Mouse (Mus musculus) stomach, embryonic 15.5 days (tissue): ENCODE results near the gene Kcnip1. TPM values are rescaled to one million over a fixed set of nuclear protein-coding genes. Genes with fewer than 3 reads are reported as not detected.
A peak's percentile ranks its signal among the peaks of the same experiment; 100 is the strongest.

ENCODE experiments used
- ATAC-seq: fragments of 200-750 bp; cut with Nextera tagmentation; 2 replicates; pipeline ENCODE4 v1.8.0; 2017; ENCODE audit warnings: low read depth, moderate number of reproducible peaks, moderate TSS enrichment; ENCODE audit not compliant: insufficient read depth, low FRiP score
- H3K27ac ChIP-seq: fragments of 300-500 bp; sonication (generic); 2 replicates; pipeline ENCODE4 v1.5.1; 2015; ENCODE audit warnings: mild to moderate bottlenecking, inconsistent platforms
- H3K27me3 ChIP-seq: fragments of 300-500 bp; sonication (generic); replicated peaks from 2 replicates; pipeline ENCODE4 v1.6.1; 2015; ENCODE audit warnings: inconsistent platforms
- H3K36me3 ChIP-seq: fragments of 300-500 bp; sonication (generic); 2 replicates; pipeline ENCODE4 v1.6.1; 2015; ENCODE audit warnings: inconsistent platforms
- H3K4me1 ChIP-seq: fragments of 300-500 bp; sonication (generic); 2 replicates; pipeline ENCODE4 v1.6.1; 2015; ENCODE audit warnings: inconsistent platforms
- H3K4me2 ChIP-seq: fragments of 300-500 bp; sonication (generic); 2 replicates; pipeline ENCODE4 v1.6.1; 2015; ENCODE audit warnings: mild to moderate bottlenecking, inconsistent platforms
- H3K4me3 ChIP-seq: fragments of 300-500 bp; sonication (generic); replicated peaks from 2 replicates; pipeline ENCODE4 v1.5.1; 2015; ENCODE audit warnings: inconsistent platforms
- H3K9ac ChIP-seq: fragments of 300-500 bp; sonication (generic); 2 replicates; pipeline ENCODE4 v1.6.1; 2015; ENCODE audit warnings: inconsistent platforms
- H3K9me3 ChIP-seq: fragments of 300-500 bp; sonication (generic); 2 replicates; pipeline ENCODE4 v1.6.1; 2016; ENCODE audit warnings: inconsistent platforms
- WGBS: fragments of 180-500 bp; shearing (Covaris S2); methylation state at CpG from one replicate; pipeline ENCODE4 v1.1.7; 2015; 5-methylcytosine and 5-hydroxymethylcytosine counted together
- polyA plus RNA-seq: library from polyadenylated mRNA; unstranded; fragments of >200 nt; fragmentation: Nextera tagmentation; extraction: Ambion mirVana; gene quantifications from 2 replicates; pipeline ENCODE4 v1.2.1, GENCODE M21; 2015

Gene Kcnip1
- polyA plus RNA-seq: 11.8 and 12.1 TPM in 2 replicates

- H3K36me3 ChIP-seq: no peaks in the 10 kb centered on the region
- ATAC-seq: no peak; the same call in 1 of the 2 replicates
- no peak within 1 kb of the TSS; the same call in 1 of the 2 replicates for H3K4me3 ChIP-seq
- H3K9ac ChIP-seq: no peak within 1 kb of the TSS
- no peaks in the 10 kb centered on the region for H3K27me3 ChIP-seq
- H3K27ac ChIP-seq: no peak within 1 kb of the TSS
- 12% methylated on average over 12 of the region's 12 CpGs for WGBS
- H3K4me1 ChIP-seq: 0 out of 2 replicates have a peak, but pooled peaks cover 2% of the 10 kb centered on the region
- peak within 1 kb of the TSS; percentile 38 for H3K4me2 ChIP-seq
- no peaks in the 10 kb centered on the region for H3K9me3 ChIP-seq
Measured at GRCm38 (mm10) chr11:33992938-33993337, at the start of gene Kcnip1. Gene Kcnip1, minus strand, starts transcription at chr11:33993152.

DNA sequence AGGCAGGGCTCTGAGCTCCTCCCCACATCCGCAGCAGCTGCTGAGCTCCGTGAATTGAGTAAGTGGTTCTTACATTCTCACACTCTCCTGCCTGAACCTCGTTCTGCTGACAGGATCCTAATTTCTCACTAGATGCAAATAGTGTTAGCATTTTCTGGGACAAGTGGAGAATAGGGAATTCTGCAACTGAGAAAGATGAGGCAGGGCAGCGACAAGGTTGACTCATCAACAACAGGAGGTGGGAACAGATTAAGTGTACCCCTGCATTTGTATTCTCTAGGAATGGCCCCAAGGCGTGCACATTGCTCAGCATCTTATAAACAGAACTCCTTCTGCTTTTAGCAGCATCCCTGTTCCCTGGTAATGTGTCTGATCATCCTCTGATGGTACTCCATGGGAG lies 47.1 kb upstream of the Kcnip1 start:
- H3K27me3 ChIP-seq: no peaks in the 10 kb centered on the region
- no peaks in the 10 kb centered on the region for H3K9me3 ChIP-seq
- H3K27ac ChIP-seq: no peak overlapping the region
- no peak overlapping the region for H3K4me2 ChIP-seq
- no peak overlapping the region for H3K4me3 ChIP-seq
- 74% methylated on average over 5 of the region's 5 CpGs for WGBS
- H3K36me3 ChIP-seq: no peaks in the 10 kb centered on the region
- no peaks in the 10 kb centered on the region for H3K4me1 ChIP-seq
- no peak for ATAC-seq
- H3K9ac ChIP-seq: no peak overlapping the region

GRCm38 (mm10) chr11:34035909-34036658 lies 43.1 kb upstream of the Kcnip1 start:
- no peak overlapping the region for H3K4me3 ChIP-seq
- no peak overlapping the region for H3K9ac ChIP-seq
- no peaks in the 10 kb centered on the region for H3K4me1 ChIP-seq
- no peak overlapping the region for H3K27ac ChIP-seq
- H3K9me3 ChIP-seq: no peaks in the 10 kb centered on the region
- no peak overlapping the region for H3K4me2 ChIP-seq
- no peak for ATAC-seq
- H3K36me3 ChIP-seq: no peaks in the 10 kb centered on the region
- 72% methylated on average over 5 of the region's 5 CpGs for WGBS
- H3K27me3 ChIP-seq: no peaks in the 10 kb centered on the region

DNA sequence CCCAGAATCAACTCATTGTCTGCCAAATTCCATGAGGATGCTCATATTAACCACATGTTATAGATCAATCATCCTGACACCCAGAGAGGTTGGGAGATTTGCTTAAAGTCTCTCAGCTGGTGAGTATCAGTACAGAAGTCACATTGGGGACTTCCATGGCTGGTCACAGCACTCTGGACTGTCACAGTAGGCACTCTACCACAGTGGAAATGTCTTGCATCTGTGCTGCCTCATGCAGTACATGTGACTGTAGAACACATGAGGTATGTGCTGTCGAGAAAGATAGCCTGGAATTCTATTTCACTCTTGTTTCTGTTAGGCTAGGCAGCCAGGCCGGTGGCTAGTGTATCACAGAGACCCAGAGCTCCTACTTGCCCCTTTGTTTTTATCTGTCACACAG lies 41.8 kb upstream of the Kcnip1 start:
- Histone ChIP-seq H3K4me2 (no peak overlapping the region), H3K36me3 (no peaks in the 10 kb centered on the region), H3K9ac (no peak overlapping the region), H3K9me3 (no peaks in the 10 kb centered on the region), H3K27ac (no peak overlapping the region), H3K4me3 (no peak overlapping the region), H3K27me3 (no peaks in the 10 kb centered on the region), H3K4me1 (no peaks in the 10 kb centered on the region)
- no peak for ATAC-seq
- 83% methylated on average over 2 of the region's 2 CpGs for WGBS

DNA sequence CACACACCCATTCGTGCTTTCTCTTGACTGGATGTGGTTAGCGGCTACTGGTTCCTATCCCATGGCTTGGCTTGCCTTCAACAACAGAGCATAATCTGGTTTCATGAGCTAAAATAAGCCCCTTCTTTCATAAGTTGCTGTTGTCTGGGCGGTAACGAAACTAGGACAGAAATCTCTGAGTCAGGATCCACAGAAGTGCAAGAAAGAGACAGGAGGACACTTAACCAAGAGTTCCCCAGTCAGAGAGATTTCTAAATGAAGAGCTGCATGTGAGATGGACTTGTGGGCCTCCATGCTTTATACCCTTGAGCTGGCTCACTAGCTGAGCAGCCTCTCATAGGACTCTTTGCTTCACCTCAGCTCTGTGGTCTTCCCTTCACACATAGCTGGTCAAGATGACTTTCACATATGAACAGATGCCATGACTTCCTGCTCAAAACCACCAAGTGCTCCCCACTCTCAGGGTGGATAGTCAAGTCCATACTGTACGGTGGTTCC lies 41.1 kb upstream of the Kcnip1 start:
- Histone ChIP-seq H3K4me1 (no peaks in the 10 kb centered on the region), H3K27ac (no peak overlapping the region), H3K4me3 (no peak overlapping the region), H3K4me2 (no peak overlapping the region), H3K9ac (no peak overlapping the region), H3K27me3 (no peaks in the 10 kb centered on the region), H3K36me3 (no peaks in the 10 kb centered on the region), H3K9me3 (no peaks in the 10 kb centered on the region)
- WGBS: 88% methylated on average over 5 of the region's 5 CpGs
- ATAC-seq: no peak

GRCm38 (mm10) chr11:34031015-34031805 lies 38.3 kb upstream of the Kcnip1 start:
- no peak overlapping the region for H3K27ac ChIP-seq

GRCm38 (mm10) chr11:34029658-34030057 lies 36.7 kb upstream of the Kcnip1 start:
- Histone ChIP-seq H3K4me1 (no peaks in the 10 kb centered on the region), H3K27ac (no peak overlapping the region), H3K9ac (no peak overlapping the region), H3K36me3 (no peaks in the 10 kb centered on the region), H3K9me3 (no peaks in the 10 kb centered on the region), H3K27me3 (no peaks in the 10 kb centered on the region), H3K4me2 (no peak overlapping the region), H3K4me3 (no peak overlapping the region)
- 66% methylated on average over 5 of the region's 5 CpGs for WGBS
- no peak for ATAC-seq

More at GRCm38 (mm10) chr11:34031015-34031805, 38.3 kb upstream of the Kcnip1 start:
- Histone ChIP-seq H3K4me1 (no peaks in the 10 kb centered on the region), H3K9ac (no peak overlapping the region), H3K4me2 (0 out of 2 replicates have a peak overlapping the region, but pooled peaks have one; percentile 8), H3K9me3 (no peaks in the 10 kb centered on the region), H3K4me3 (no peak overlapping the region), H3K36me3 (no peaks in the 10 kb centered on the region), H3K27me3 (no peaks in the 10 kb centered on the region)
- WGBS: 46% methylated on average over 8 of the region's 8 CpGs
- no peak for ATAC-seq

DNA sequence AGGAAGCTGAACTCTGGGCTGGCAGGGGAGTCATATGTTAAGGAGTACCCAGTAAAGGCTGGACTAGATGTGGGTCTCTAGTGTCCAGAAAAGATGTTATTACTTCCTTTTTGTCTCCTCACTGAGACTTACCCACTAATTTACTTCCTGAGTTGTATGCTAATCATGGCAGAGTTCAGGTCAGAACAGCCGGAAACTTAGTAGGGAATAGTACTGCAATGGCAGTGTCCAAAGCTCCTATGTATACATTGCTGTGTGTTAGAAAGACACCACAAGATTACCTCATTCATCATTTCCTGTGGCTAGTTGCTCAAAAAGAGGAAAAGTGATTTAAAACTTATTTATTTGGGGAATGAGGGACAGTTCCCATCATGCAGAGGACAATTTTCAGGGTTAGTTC lies 32.1 kb upstream of the Kcnip1 start:
- 57% methylated on average over 1 of the region's 1 CpGs for WGBS
- Histone ChIP-seq H3K4me1 (no peaks in the 10 kb centered on the region), H3K27me3 (no peaks in the 10 kb centered on the region), H3K9me3 (no peaks in the 10 kb centered on the region), H3K4me3 (no peak overlapping the region), H3K4me2 (no peak overlapping the region), H3K27ac (no peak overlapping the region), H3K9ac (no peak overlapping the region), H3K36me3 (no peaks in the 10 kb centered on the region)
- ATAC-seq: no peak

DNA sequence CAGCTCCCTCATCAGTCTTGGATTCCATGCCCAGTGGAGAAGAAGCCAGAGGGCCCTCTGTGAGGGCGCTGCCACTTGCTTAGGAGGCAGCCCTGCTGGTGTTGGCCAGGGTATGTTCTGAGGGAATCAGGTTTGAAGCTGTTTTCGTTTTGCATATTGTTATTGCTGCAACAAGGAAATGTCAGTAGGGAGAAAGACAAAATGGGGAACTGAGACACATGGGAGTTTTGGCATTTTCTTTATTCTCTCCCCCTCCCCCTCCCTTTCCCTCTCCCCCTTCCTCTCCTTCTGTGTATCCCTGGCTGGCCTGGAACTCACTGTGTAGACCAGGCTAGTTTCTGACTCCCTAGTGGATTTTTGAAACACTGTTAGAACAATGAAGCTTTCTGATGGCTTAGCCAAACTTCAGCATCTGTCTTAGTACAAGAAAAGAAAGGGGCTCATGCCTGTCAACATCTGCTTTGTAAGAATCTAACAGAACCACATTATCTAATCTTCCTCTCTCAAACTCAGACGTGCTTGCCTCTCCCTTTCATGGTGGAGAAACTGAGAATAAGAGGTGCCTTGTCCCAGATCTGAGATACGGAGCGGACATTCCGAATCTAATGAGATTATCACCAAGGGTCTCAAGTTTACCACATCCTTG lies 19.2 kb upstream of the Kcnip1 start:
- Histone ChIP-seq H3K27ac (no peak overlapping the region), H3K27me3 (no peaks in the 10 kb centered on the region), H3K4me1 (peaks cover 8% of the 10 kb centered on the region; the same call in 1 of the 2 replicates), H3K36me3 (no peaks in the 10 kb centered on the region), H3K9me3 (no peaks in the 10 kb centered on the region), H3K4me3 (no peak overlapping the region), H3K9ac (no peak overlapping the region), H3K4me2 (no peak overlapping the region)
- ATAC-seq: no peak
- WGBS: 76% methylated on average over 6 of the region's 6 CpGs

- H3K9me3 ChIP-seq: no peaks in the 10 kb centered on the region
- no peak overlapping the region for H3K9ac ChIP-seq
- peak; percentile 56; the same call in 1 of the 2 replicates for ATAC-seq
- H3K4me3 ChIP-seq: no peak overlapping the region
- no peak overlapping the region for H3K4me2 ChIP-seq
- 30% methylated on average over 4 of the region's 4 CpGs for WGBS
- peaks cover 8% of the 10 kb centered on the region; the same call in 1 of the 2 replicates for H3K4me1 ChIP-seq
- H3K27ac ChIP-seq: peak overlapping the region; percentile 68
- no peaks in the 10 kb centered on the region for H3K36me3 ChIP-seq
- no peaks in the 10 kb centered on the region for H3K27me3 ChIP-seq
Measured at GRCm38 (mm10) chr11:34010859-34011172, 17.9 kb upstream of the Kcnip1 start.

DNA sequence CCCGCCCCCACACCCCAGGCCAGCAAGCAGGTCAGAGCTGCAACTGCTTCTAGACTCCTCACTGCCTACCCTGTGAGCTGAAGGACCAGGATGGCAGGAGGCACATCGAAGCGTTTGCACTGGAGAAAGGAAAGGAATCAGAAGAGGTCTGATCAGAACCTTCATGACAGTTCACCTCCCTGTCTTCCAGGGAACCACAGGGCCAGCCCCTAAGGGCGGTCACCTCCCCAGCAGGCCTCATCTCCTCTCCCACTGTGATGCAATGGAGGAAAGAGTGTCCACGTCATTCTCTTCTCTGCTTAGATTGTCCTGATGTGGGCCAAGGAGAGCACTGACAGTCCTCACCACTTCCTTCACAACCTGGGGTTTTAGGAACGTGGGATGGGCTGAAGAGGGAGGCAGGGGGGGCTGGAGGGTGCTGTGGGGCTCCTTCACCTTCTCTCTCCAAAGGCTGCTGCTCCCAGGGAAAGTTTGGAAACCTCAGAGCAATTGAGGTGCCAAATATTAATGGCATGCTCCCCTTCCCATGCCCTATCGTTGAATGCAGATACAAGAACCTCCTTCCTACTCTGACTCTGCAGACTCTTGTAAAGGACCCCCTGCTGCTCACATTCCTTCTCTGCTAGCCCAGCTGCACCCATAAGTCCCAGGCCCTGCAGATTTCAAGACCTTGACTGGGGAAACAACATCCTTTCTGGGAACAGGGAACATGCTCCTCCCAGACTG lies 17.3 kb upstream of the Kcnip1 start:
- Histone ChIP-seq H3K27me3 (no peaks in the 10 kb centered on the region), H3K4me3 (no peak overlapping the region), H3K27ac (peak overlapping the region; percentile 68), H3K36me3 (no peaks in the 10 kb centered on the region), H3K4me1 (peaks cover 8% of the 10 kb centered on the region; the same call in 1 of the 2 replicates), H3K9ac (no peak overlapping the region), H3K4me2 (no peak overlapping the region), H3K9me3 (no peaks in the 10 kb centered on the region)
- WGBS: 65% methylated on average over 7 of the region's 7 CpGs
- ATAC-seq: no peak
